Mouse (Mus musculus): ENCODE measurements around the gene Gdpd3.
A peak's percentile ranks its signal among the peaks of the same experiment; 100 is the strongest.

- no peak for TF ChIP-seq POLR2A (IDR thresholded peaks at IDR 0.05; ENCODE audit: borderline replicate concordance, control insufficient read depth, low read depth, low read length)
- peak; percentile 9; the same call in 1 of the 2 replicates for TF ChIP-seq CTCF (IDR thresholded peaks at IDR 0.05; ENCODE audit: control insufficient read depth, insufficient read depth, low read length)
Measured at GRCm38 (mm10) chr7:126796350-126796932, 30.3 kb downstream of the Gdpd3 start.
